Mouse (Mus musculus) cerebellum, adult (tissue): ENCODE results near the gene Scrn2.

ENCODE experiments used
- ATAC-seq: cut with Nextera tagmentation; 2 replicates; pipeline ENCODE4 v1.9.2; 2017; ENCODE audit warnings: mild to moderate bottlenecking, moderate library complexity, mixed read lengths; ENCODE audit not compliant: insufficient number of reproducible peaks, low FRiP score, low TSS enrichment

Scrn2 gene

DNA sequence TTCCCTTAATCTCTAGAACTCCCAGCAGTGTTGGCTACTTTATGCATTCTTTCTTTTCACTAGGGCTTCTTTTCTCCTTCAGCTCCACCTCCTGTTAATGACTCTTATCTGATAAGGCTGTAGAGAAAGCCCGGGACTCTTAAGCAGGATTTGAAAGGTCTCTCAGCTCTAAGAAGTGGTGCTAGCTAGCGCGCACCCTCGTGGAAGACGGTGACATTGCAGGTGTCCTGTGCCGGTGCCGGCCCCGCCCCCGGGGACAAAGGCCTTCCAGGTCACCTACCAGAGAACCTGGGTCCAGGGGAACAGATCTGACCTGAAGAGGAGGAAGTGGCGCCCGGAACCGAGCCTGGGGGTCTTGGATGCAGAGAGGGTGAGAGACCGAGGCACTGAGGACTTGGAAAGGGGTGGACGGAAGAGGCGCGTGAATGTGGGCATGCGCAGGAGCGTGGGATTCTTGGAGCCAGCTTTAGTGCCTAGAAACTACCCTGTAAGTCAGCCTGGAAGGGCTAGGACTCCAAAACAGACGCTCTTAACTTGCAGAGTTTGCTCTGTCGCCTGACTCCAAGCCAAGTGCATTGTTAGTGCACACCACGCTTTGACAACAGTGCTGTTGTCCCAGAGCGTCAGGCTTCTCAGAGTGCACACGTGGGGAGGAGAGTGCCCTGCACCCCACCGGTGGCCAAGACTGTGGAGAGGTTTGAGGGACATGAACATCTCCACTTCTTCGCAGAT, at the start of gene Scrn2:
TSS of gene Scrn2 (plus strand) at position 253 of the 732 bp plus-strand sequence.
- peak; percentile 67; the same call in 1 of the 2 replicates for ATAC-seq

DNA sequence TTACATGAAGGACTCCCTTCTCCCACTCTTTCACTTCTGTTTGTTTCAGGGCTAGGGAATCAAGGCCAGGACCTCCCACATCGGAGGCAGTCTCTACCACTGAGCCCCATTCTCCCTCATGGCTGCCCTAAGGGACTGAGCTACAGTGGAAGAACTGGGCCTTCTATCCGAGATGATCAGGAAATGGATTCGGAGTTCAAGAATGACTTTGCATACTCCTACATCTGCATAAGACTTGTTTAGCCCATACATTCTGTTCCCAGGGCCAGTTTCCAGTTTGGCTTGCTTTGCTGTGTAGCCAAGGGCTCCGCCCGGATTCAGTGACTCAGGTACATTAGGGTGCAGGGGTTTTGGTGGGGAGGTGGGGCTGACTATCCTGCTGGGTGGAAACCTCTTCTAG, 49.7 kb upstream of the Scrn2 start:
- no peak for ATAC-seq

DNA sequence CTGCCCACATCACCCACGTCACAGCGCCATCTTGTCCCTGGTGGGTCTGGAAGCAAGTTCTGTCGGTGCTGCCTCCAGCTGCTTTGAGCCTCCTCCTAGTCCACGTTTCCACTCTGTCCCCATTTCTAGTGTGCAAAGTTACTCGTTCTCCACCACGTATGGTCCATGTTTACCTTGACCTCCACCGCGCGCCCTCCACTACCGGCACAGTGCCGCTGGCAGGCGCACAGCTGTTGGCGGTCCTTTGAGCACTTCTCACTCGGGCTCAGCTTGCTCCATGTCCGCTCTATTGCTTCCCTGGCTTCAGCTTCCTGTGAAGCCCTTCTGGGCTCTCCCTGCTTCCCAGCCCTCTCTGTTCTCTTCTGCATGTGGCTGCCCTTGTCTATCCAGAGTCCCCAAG, 48.3 kb upstream of the Scrn2 start:
- no peak for ATAC-seq

DNA sequence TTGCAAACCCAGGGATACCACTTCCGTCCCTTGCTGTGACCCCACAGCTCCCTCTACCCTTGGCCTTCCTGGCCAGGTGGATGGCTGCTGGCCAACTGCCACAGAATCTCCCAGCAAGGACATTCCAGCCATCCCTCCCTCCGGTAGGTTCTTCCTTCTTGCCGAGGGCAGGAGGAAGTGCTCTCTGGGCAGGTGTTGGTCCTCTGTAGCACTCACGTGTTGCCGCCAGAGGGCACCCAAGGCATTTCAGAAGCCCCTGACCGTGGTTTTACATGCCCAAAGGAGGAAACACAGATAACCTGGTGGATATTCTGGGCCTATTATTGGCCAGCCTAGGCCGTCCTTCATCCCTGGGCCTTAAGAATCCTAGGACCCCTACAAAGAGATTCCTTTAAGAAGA, 47.4 kb upstream of the Scrn2 start:
- no peak for ATAC-seq

DNA sequence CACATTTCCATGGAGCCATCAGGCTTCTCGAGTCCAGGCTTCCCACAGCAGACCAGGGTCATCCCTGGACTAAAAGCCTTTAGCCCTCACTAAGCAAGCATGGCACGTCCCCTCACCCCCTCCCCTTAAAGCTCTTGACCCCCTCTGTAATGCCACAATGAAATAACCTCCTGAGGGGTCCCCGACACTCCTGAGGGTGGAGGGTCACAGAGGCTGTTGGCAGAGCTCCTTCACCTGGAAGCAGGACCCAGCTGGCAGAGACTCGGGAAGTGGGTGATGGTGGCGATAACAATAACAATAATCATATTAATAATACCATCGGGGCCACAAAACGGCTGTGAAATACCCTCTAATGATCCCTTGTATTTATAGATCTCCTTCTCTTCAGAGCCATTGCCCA, 46.9 kb upstream of the Scrn2 start, which contains the start of gene Sp2:
TSS of gene Sp2 (minus strand) at position 101 of the 400 bp plus-strand sequence.
- no peak for ATAC-seq

DNA sequence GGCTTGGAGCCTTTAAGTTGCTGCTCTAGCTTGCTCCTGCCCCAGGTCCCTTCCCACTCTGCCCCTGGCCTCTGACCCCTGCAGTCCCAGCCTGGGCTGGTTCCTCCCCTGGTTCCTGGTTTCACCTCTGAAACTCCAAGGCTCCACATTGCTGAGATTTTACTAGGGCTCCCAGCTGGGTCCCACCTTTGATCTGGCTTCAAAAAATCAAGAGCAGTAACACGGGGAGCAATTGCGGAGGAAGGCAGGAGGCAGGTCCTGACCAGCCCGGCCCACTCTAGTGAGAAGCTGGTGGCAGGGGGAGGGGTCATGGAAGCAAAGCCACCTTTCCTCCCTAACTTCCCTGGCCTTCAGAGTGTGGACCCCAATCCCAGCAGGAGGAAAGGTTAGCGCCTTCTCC, 44.8 kb upstream of the Scrn2 start:
- ATAC-seq = no peak

DNA sequence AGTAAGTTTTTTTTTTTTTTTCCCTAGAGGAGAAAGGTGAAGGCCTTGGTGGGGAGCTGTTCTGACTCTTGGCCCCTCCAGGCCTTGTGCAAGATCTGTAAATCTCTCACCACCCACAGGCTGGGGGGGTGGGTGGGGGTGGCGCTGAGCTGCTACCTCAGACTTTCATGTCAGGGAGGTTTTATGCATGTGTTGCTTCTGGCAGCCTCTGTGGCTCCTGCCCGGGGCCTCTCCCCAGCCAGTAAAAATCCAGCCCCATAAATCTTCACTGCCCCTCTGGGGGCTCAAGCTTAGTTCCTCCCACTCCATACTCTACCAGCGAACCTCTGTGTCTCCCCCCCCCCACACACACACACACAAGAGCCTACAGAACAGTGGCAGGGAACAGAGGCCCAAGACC, 43.3 kb upstream of the Scrn2 start:
- no peak for ATAC-seq

DNA sequence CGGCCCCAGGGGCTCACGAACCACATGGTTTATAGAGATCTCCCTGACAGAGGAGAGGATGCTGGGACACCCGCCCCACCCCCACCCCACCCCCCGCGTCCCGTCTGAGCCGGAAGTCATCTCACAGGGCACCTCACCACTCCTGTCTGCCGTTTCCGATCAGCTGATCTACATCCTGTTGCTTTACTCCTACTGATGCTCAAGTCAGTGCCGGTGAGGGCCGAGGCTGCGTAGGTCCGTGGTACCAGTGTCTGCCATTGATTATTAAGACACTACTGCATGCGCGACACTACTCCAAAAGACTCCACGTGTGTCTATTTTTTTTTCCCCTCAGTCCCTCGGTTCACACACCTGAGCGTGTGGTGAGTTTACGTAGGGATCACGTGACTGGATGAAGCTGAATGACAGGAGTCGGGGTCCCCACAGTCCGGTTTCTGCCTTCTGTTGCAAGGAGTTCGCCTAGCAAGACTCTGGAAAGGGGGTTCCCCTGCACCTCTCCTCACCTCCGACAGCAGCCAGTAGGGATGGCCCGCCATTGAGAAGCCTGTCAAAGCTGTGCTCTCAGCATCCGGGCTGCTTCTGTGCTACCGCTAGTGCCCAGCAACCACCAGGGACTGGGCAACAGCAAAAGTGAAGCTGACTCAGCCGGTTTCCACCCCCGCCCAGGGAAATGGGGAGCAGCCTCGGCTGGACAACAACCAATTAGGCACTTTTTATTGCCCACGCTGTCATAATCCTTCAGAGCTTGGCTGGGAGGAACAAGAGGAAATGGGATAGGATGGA, 41.7 kb upstream of the Scrn2 start:
- no peak for ATAC-seq

DNA sequence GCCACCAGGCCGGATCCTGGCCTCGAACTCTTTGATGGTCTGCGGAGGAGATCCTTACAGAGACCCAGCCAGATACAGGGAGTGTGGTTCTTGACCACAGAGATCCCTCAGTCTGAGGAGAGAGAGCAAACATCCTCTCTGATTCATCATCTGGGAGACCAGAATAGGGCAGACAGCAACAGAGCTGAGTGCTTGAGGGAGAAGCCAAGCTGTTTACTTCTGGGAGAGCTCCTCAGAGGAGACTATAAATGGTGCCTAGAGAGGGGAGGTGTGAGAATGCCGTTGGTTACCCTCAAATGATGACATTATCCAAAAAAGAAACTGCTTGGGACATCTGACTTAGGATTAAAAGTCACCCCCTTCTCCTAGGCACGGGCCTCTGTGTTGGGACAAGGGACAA, 38.2 kb upstream of the Scrn2 start:
- no peak for ATAC-seq

DNA sequence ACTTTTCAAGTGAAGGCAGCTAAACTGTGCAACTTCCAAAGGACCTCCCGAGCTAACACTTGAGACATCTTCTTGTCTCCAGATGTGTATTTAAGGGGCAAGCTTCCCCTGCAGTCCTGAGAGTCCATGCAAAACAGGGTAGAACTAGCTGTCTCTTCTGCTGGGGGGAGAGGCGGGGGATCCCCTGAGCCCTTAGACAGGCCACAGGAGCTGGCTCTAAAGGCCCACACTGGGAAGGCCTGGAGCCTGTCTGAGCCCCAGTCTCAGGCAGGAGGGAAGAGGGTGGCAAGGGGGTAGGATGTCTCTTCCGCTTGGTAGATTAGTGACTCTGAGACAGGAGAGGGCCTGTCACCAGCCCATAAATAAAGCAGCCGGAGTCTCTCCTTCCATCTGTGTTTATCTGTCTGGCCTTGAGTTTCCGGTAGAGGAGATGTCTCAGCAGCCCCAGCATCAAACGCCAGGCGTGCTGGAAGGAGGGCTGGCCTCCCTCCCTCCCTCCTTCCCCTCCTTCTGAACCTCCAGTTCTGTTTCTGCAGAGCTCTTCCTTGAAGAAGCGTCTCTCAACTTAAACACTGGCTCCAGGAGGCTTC, 36.9 kb upstream of the Scrn2 start:
- ATAC-seq = no peak

DNA sequence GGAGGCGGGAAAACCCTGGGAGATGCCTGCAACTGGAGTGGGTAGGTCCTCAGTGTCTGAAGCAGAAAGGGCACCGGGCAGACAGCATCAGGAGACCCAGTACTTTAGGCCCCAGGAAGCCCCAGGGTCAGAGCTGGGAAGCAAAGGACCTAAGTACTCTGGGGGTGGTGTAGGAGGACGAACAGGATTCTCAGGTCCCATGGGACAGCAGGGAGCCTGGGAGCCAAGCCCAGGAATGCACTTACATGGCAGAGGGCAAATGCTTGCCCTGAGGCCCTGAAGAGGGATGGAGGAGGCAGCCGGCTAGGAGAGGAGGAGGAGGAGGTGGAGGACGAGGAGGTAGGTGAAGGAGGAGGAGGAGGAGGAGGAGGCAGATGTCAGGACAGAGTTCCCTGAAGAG, 34.7 kb upstream of the Scrn2 start:
- no peak for ATAC-seq

DNA sequence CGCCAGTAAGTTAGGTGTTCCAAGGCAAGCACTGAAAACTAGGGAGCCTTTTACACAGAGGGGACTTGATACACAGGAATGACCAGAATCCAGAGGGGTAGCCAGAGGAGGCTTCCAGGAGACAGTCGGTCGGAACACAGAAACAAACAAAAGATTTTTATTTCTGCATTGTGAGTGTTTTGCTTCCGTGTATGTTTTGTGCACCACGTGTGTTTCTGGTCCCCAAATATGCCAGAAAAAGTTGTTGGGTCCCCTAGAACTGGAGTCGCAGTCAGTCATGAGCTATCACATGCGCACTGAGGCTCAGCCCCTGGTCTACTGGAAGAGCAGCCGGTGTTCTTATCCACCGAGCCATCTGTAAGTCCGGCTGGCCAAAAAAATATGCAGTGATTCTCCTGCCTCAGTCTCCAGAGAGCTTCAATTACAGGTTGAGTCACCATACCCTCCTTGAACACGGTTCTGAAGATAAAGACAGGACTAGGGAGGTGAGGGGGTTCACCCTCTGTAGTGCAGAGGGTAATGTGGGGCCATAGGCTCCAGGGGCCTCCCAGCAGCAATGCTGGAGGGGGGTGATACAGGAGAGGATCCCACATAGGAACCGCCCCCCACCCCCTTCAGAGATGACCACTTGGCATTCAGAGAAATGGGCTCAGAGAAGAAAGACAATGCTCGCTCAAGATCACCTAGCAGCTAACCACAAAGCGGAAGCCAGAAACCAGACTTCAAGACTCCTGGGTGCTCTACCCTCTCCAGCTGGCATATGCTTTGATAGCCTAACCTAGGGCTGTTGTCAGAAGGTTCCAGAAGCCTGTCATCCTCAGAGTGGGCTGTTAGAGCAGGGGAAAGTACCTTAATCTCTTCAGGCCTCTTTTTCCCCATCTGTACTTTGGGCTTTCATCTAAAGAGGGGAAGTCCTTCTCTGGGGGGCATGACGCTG, 33.6 kb upstream of the Scrn2 start:
- no peak for ATAC-seq

DNA sequence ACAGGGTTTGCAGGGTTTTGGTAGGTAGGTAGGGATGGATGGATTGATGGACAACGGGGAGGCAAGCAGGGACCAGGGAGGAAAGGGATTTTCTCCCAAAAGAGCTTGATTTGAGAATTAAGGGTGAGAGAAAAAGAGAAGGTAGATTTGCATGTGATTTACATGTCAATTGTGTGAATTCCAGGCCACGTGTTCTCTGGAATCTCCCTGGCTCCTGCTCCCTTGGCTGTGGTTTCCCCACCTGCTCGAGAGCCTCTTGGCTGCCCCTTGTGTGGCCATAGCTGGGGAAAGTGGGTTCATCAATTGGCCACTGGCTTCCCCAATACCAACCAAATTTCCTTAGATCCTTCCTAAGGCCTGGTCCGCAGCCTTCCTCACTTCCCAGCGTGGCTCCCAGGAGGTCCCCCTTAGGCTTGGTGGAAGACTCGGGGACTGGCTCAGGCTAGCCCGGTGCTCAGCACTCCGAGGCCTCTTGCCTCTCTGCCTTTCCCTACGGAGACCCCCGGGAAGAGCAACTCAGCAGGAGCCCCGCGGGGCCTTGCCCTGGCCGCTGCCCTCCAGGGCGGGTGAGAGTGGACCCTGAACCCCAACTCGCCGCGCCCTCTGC, 32.9 kb upstream of the Scrn2 start:
- no peak for ATAC-seq

DNA sequence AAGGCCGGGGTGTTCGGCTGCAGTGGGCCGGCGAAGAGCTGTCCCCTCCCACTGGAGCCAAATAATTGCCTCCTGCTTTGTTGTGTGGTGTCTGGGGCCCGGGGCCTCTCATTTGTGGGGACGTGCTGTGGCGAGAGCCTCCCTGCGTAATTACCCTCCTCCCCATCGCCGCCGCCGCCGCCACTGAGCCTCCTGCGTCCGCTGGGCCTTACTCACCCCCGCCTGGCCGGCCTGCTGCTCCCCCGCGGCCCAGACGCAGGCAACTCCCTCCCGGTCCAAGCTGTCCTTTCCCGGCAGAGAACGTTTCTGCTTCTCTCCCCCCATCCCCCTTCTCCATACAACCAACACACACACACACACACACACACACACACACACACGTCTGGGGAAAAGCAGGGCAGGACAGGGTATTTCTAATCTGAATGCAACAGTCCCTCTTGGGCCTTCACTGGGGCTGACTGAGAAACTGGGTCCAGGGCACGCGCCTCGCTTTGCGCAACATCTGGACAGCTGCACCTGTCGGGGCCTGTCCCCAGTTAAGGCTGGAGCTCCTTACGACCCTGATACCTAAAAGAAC, 32.3 kb upstream of the Scrn2 start:
- no peak; the same call in 1 of the 2 replicates for ATAC-seq

DNA sequence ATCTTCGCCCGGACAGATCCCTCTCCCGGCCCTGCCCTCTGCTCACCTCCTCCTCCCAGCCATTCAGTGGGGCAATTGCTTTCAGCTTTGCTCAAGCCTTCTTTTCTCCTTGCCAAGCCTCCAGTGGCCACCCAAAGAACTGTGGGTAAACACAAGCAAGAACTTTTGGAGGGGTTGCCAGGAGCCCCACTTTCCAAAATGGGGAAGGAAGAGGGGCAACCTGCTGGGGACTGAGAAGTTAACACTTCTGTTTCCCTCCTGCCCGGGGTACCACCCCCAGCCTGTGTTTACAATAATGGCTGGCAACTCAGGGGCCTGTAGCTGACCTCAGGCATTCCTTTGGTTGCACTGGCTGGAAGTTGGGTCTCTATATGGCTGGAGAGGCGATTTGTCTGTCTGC, 26.6 kb upstream of the Scrn2 start:
- no peak for ATAC-seq

DNA sequence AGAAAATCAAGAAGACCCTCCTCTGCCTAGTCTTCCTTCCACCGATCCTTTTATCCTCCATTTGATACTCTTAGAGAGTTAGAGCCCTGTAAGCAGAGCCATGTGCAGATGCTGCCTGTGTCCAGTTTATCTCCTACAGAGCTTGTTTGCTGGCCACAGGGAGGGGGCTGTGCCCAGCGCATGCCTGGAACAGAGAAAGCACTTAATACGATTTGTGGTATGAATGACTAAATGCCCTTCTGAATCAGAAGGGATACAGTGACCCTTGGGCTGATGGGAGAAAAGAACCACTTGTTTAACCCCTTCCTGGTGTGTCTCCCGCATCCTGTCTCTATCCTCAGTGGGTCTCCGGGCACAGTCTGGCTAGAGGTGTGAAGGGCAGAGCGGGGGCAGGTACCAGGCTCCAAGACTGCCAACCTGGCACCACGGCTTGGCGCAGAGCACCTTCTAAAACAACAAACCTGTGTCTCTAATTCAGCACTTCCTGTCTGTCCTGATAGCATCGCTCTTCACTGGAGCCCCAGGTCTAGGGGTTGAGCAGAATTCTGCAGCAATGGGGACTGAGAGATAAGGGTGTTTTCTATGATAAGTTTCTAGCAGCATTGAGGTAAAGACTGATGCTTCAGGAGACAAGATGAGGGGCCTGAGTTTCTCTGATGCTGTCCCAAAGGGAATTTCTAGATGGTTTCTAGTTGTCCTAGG, 22.5 kb upstream of the Scrn2 start:
- ATAC-seq = no peak

DNA sequence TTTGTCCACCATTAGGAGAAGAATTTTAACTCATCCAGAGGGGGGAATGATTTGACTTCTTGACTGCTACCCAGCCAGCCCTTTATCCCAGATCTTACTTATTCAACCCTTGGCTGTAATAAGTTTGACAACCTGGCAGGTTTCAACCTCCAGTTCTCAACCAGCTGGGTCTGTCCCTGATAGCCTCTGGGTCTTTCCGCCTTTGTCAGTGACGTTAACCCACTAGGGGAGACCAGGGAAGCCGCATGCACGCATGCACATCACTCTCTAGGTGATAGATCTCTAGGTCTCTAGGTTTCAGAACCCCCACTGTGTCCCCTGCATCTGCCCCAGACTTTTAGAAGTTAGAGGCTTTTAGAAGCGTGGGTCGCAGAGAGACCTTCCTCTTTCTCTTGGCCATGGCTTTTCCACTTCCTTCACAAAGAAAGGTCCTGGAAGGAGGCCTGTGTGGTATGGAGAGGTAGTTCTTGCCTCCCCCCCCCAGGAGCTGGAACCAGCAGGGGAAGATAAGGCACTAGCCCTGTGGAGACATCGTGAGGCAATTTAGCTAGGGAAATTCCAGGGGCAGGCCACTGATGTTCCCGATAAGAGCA, 20.4 kb upstream of the Scrn2 start:
- no peak for ATAC-seq

DNA sequence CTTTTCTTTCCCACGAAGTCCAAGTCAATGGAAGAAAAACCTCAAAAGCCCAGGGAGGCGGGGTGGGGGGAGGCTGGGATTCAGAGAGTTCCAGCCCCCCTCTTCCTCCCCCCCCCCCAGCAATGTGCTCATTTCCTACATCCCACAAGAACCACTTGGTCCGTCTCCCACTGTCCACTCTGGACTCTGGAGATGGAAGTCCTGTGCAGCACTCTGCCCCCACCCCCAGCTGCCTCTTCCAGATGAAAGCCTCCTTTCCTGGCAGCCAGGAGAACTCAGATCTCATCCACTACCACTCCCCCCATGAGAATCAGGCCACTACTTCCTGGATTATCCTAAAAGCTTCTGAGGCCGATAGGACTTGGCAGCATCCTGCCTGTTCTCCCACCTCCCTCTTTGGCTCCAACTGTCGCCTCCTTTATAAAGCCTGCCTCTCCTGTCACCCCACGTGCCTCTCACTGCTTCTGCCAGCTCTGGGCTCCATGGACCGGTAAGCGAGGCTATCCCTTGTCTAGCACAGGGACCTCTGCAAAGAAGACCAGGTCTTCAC, 16.5 kb upstream of the Scrn2 start, which contains the start of gene Sp6:
TSS of gene Sp6 (plus strand) at position 274 of the 550 bp plus-strand sequence.
- no peak for ATAC-seq
